In genomic region chr1:38835568-38836476, GRCm38 (mm10) we compare ENCODE assay signal across 8 mouse cellular contexts. TPM values are rescaled to one million over a fixed set of nuclear protein-coding genes. Genes with fewer than 3 reads are reported as not detected.
DNase-seq lines count a peak whose midpoint lies in the region; ATAC-seq and TF ChIP-seq lines count a peak whose summit lies in the region.

No protein-coding gene starts in this region.

- H3K4me1 ChIP-seq in forebrain, embryonic 11.5 days (replicated peaks; ENCODE audit: control insufficient read depth, insufficient read depth, low read length) = no peaks in the 10 kb centered on the region; the same call in 1 of the 2 replicates

- no peak for TF ChIP-seq POLR2A in brain, embryonic 14.5 days (IDR thresholded peaks at IDR 0.05; ENCODE audit: borderline replicate concordance, extremely low read depth, insufficient read depth, insufficient read length, poor library complexity, severe bottlenecking)

- no peaks in the 10 kb centered on the region for H3K36me3 ChIP-seq in forebrain, embryonic 11.5 days (ENCODE audit: control insufficient read depth, insufficient read depth, low read length)

- no peaks in the 10 kb centered on the region for H3K9me3 ChIP-seq in forebrain, embryonic 11.5 days (ENCODE audit: control insufficient read depth, low read length)

- H3K27me3 ChIP-seq in forebrain, embryonic 11.5 days (ENCODE audit: control insufficient read depth, insufficient read depth, low read length) = peaks cover 7% of the 10 kb centered on the region

- ATAC-seq in forebrain, embryonic 11.5 days (replicated peaks; ENCODE audit: low FRiP score) = peak; percentile 83

- H3K4me2 ChIP-seq in forebrain, embryonic 11.5 days (ENCODE audit: low read depth, low read length, severe bottlenecking) = peak overlapping the region; percentile 99

- intact Hi-C loops in left cerebral cortex, postnatal 25 days (cut with DNase I) = loop anchor here (1.0 kb wide), 1 partner anchor 20 kb away; no protein-coding TSS in a partner anchor

- DNase-seq in heart, adult 18-20 months = peak; percentile 28 to 33
- no peak for DNase-seq in heart, adult 8-10 months (ENCODE audit: low spot score)
- DNase-seq in brain, embryonic 14.5 days (ENCODE audit: low read depth) = peak; percentile 66
- DNase-seq in forebrain, embryonic 11.5 days (ENCODE audit: low spot score) = peak; percentile 73
- peak; percentile 44 for DNase-seq in heart, postnatal 4 days
- DNase-seq in left cerebral cortex, postnatal 25 days (ENCODE audit: low spot score in 2 of 2) = peak; percentile 69 to 77
- DNase-seq in neural tube, embryonic 10.5 days (ENCODE audit: extremely low spot score, low spot score) = peak; percentile 73
- DNase-seq in B cell, adult 2 months = no peak

- peak overlapping the region; percentile 83 for H3K9ac ChIP-seq in forebrain, embryonic 11.5 days (ENCODE audit: low read length)

- no peak for TF ChIP-seq CTCF in brain, embryonic 14.5 days (IDR thresholded peaks at IDR 0.05; ENCODE audit: borderline replicate concordance, extremely low read depth, insufficient read depth, insufficient read length)

- H3K27ac ChIP-seq in forebrain, embryonic 11.5 days (ENCODE audit: low read depth, low read length) = peak overlapping the region; percentile 25

- WGBS in forebrain, embryonic 11.5 days = 2% methylated on average over 102 of the region's 103 CpGs

- H3K4me3 ChIP-seq in forebrain, embryonic 11.5 days (ENCODE audit: low read depth, low read length) = peak overlapping the region; percentile 70

RNA-seq across cellular contexts. Expression of gene Lonrf2, which starts 0.7 kb away (rescaled TPM):
- 1 to 10 TPM; 3.9 to 4.2 TPM for total RNA-seq in heart, adult 18-20 months (2021)
- 1 to 10 TPM; 4.2 to 5.1 (median 4.7) TPM for total RNA-seq in heart, adult 8-10 months (2022)
- 51.9 and 73.3 TPM in 2 replicates for polyA plus RNA-seq in brain, embryonic 14.5 days (2012; rRNA removed)
- 2.4 and 2.9 TPM in 2 replicates for polyA plus RNA-seq in forebrain, embryonic 11.5 days (2014; fragmentation: Nextera tagmentation; extraction: Ambion mirVana)
- 1 to 10 TPM; 2.4 to 2.5 TPM for total RNA-seq in heart, postnatal 4 days (2021)
- 100 to 1,000 TPM; 120 to 121 TPM for total RNA-seq in left cerebral cortex, postnatal 25 days (2021)

Comparison
In these comparisons a context has a peak if more than half of its experiments do, and no peak if none do; other contexts are left out.
1. DNase-seq: peak in heart, adult 18-20 months (2 of 2), brain, embryonic 14.5 days (single experiment), forebrain, embryonic 11.5 days (single experiment), heart, postnatal 4 days (single experiment), left cerebral cortex, postnatal 25 days (2 of 2) and neural tube, embryonic 10.5 days (single experiment); none in heart, adult 8-10 months (single experiment) and B cell, adult 2 months (0 of 2).
2. RNA of gene Lonrf2, which starts 0.7 kb away (total RNA-seq): 120 to 121 TPM in left cerebral cortex, postnatal 25 days; 4.2 to 5.1 TPM in heart, adult 8-10 months, 3.9 to 4.2 TPM in heart, adult 18-20 months and 2.4 to 2.5 TPM in heart, postnatal 4 days; every median in the first group is over 10 times any median in the second.